Mouse (Mus musculus): ENCODE measurements around the gene Irf8. TPM values are rescaled to one million over a fixed set of nuclear protein-coding genes. Genes with fewer than 3 reads are reported as not detected.

The Irf8 gene
- polyA plus RNA-seq, 1 experiment from 2014 or later = 25.4 TPM

- no peak overlapping the region for H3K4me2 ChIP-seq (ENCODE audit: low read depth, low read length)
- peaks cover 36% of the 10 kb centered on the region for H3K4me1 ChIP-seq (ENCODE audit: control insufficient read depth, insufficient read depth, low read length)
- no peaks in the 10 kb centered on the region for H3K27me3 ChIP-seq (ENCODE audit: control insufficient read depth, insufficient read depth, low read length)
- 89% methylated on average over 15 of the region's 15 CpGs for WGBS
- ATAC-seq (ENCODE audit: insufficient read depth, low FRiP score) = no peak
- no peak overlapping the region for H3K4me3 ChIP-seq (replicated peaks; ENCODE audit: low read length)
- H3K9me3 ChIP-seq (replicated peaks; ENCODE audit: control insufficient read depth, low read length) = no peaks in the 10 kb centered on the region
- no peak overlapping the region for H3K9ac ChIP-seq (ENCODE audit: low read length)
- H3K36me3 ChIP-seq (ENCODE audit: control insufficient read depth, insufficient read depth, low read length) = no peaks in the 10 kb centered on the region
- no peak overlapping the region for H3K27ac ChIP-seq (ENCODE audit: low read length)
Measured at GRCm38 (mm10) chr8:120741815-120742530, 5.8 kb downstream of the Irf8 start.

GRCm38 (mm10) chr8:120743149-120743897, 7.2 kb downstream of the Irf8 start:
- no peak overlapping the region for H3K4me3 ChIP-seq (replicated peaks; ENCODE audit: low read length)
- peaks cover 31% of the 10 kb centered on the region for H3K4me1 ChIP-seq (ENCODE audit: control insufficient read depth, insufficient read depth, low read length)
- WGBS = 33% methylated on average over 12 of the region's 12 CpGs
- H3K27me3 ChIP-seq (ENCODE audit: control insufficient read depth, insufficient read depth, low read length) = no peaks in the 10 kb centered on the region
- peak overlapping the region; percentile 92 for H3K27ac ChIP-seq (ENCODE audit: low read length)
- H3K9ac ChIP-seq (ENCODE audit: low read length) = peak overlapping the region; percentile 56
- H3K4me2 ChIP-seq (ENCODE audit: low read depth, low read length) = no peak overlapping the region
- H3K36me3 ChIP-seq (ENCODE audit: control insufficient read depth, insufficient read depth, low read length) = no peaks in the 10 kb centered on the region
- H3K9me3 ChIP-seq (replicated peaks; ENCODE audit: control insufficient read depth, low read length) = no peaks in the 10 kb centered on the region
- ATAC-seq (ENCODE audit: insufficient read depth, low FRiP score) = peak; percentile 61; the same call in 1 of the 2 replicates

- H3K9me3 ChIP-seq (replicated peaks; ENCODE audit: control insufficient read depth, low read length) = no peaks in the 10 kb centered on the region
- peaks cover 31% of the 10 kb centered on the region for H3K4me1 ChIP-seq (ENCODE audit: control insufficient read depth, insufficient read depth, low read length)
- H3K27ac ChIP-seq (ENCODE audit: low read length) = peak overlapping the region; percentile 92
- no peaks in the 10 kb centered on the region for H3K36me3 ChIP-seq (ENCODE audit: control insufficient read depth, insufficient read depth, low read length)
- 29% methylated on average over 4 of the region's 4 CpGs for WGBS
- H3K27me3 ChIP-seq (ENCODE audit: control insufficient read depth, insufficient read depth, low read length) = no peaks in the 10 kb centered on the region
- ATAC-seq (ENCODE audit: insufficient read depth, low FRiP score) = peak; percentile 63; the same call in 1 of the 2 replicates
- H3K4me3 ChIP-seq (replicated peaks; ENCODE audit: low read length) = no peak overlapping the region
- no peak overlapping the region for H3K4me2 ChIP-seq (ENCODE audit: low read depth, low read length)
- H3K9ac ChIP-seq (ENCODE audit: low read length) = peak overlapping the region; percentile 56
Measured at GRCm38 (mm10) chr8:120743898-120744290, 7.7 kb downstream of the Irf8 start.

- ATAC-seq (ENCODE audit: insufficient read depth, low FRiP score) = no peak
- peak overlapping the region; percentile 56; the same call in 1 of the 2 replicates for H3K9ac ChIP-seq (ENCODE audit: low read length)
- 49% methylated on average over 5 of the region's 5 CpGs for WGBS
- no peak overlapping the region for H3K4me2 ChIP-seq (ENCODE audit: low read depth, low read length)
- no peak overlapping the region for H3K4me3 ChIP-seq (replicated peaks; ENCODE audit: low read length)
- no peaks in the 10 kb centered on the region for H3K36me3 ChIP-seq (ENCODE audit: control insufficient read depth, insufficient read depth, low read length)
- no peaks in the 10 kb centered on the region for H3K9me3 ChIP-seq (replicated peaks; ENCODE audit: control insufficient read depth, low read length)
- H3K4me1 ChIP-seq (ENCODE audit: control insufficient read depth, insufficient read depth, low read length) = peaks cover 31% of the 10 kb centered on the region
- peak overlapping the region; percentile 92 for H3K27ac ChIP-seq (ENCODE audit: low read length)
- H3K27me3 ChIP-seq (ENCODE audit: control insufficient read depth, insufficient read depth, low read length) = no peaks in the 10 kb centered on the region
Measured at GRCm38 (mm10) chr8:120744448-120744847, 8.3 kb downstream of the Irf8 start.

GRCm38 (mm10) chr8:120745226-120745625, 9.1 kb downstream of the Irf8 start:
- Histone ChIP-seq H3K4me2 (ENCODE audit: low read depth, low read length) (no peak overlapping the region), H3K27me3 (ENCODE audit: control insufficient read depth, insufficient read depth, low read length) (no peaks in the 10 kb centered on the region), H3K9me3 (replicated peaks; ENCODE audit: control insufficient read depth, low read length) (no peaks in the 10 kb centered on the region), H3K4me3 (replicated peaks; ENCODE audit: low read length) (no peak overlapping the region), H3K36me3 (ENCODE audit: control insufficient read depth, insufficient read depth, low read length) (no peaks in the 10 kb centered on the region), H3K9ac (ENCODE audit: low read length) (no peak overlapping the region), H3K27ac (ENCODE audit: low read length) (no peak overlapping the region), H3K4me1 (ENCODE audit: control insufficient read depth, insufficient read depth, low read length) (peaks cover 31% of the 10 kb centered on the region)
- WGBS = 69% methylated on average over 7 of the region's 7 CpGs
- ATAC-seq (ENCODE audit: insufficient read depth, low FRiP score) = no peak

- Histone ChIP-seq H3K36me3 (ENCODE audit: control insufficient read depth, insufficient read depth, low read length) (no peaks in the 10 kb centered on the region), H3K4me2 (ENCODE audit: low read depth, low read length) (no peak overlapping the region), H3K9ac (ENCODE audit: low read length) (no peak overlapping the region), H3K4me3 (replicated peaks; ENCODE audit: low read length) (no peak overlapping the region), H3K9me3 (replicated peaks; ENCODE audit: control insufficient read depth, low read length) (no peaks in the 10 kb centered on the region), H3K27me3 (ENCODE audit: control insufficient read depth, insufficient read depth, low read length) (no peaks in the 10 kb centered on the region), H3K4me1 (ENCODE audit: control insufficient read depth, insufficient read depth, low read length) (peaks cover 33% of the 10 kb centered on the region), H3K27ac (ENCODE audit: low read length) (peak overlapping the region; percentile 17; the same call in 1 of the 2 replicates)
- WGBS = 76% methylated on average over 18 of the region's 18 CpGs
- ATAC-seq (ENCODE audit: insufficient read depth, low FRiP score) = no peak
Measured at GRCm38 (mm10) chr8:120746007-120746701, 10.0 kb downstream of the Irf8 start.

- no peaks in the 10 kb centered on the region for H3K27me3 ChIP-seq (ENCODE audit: control insufficient read depth, insufficient read depth, low read length)
- WGBS = 83% methylated on average over 7 of the region's 7 CpGs
Measured at GRCm38 (mm10) chr8:120747286-120747685, 11.1 kb downstream of the Irf8 start.

GRCm38 (mm10) chr8:120750616-120751015, 14.5 kb downstream of the Irf8 start:
- H3K36me3 ChIP-seq (ENCODE audit: control insufficient read depth, insufficient read depth, low read length) = no peaks in the 10 kb centered on the region
- no peak overlapping the region for H3K4me3 ChIP-seq (replicated peaks; ENCODE audit: low read length)
- peaks cover 19% of the 10 kb centered on the region for H3K4me1 ChIP-seq (ENCODE audit: control insufficient read depth, insufficient read depth, low read length)
- no peak for ATAC-seq (ENCODE audit: insufficient read depth, low FRiP score)
- H3K9me3 ChIP-seq (replicated peaks; ENCODE audit: control insufficient read depth, low read length) = no peaks in the 10 kb centered on the region
- no peaks in the 10 kb centered on the region for H3K27me3 ChIP-seq (ENCODE audit: control insufficient read depth, insufficient read depth, low read length)
- H3K4me2 ChIP-seq (ENCODE audit: low read depth, low read length) = no peak overlapping the region
- 73% methylated on average over 9 of the region's 9 CpGs for WGBS
- no peak overlapping the region for H3K27ac ChIP-seq (ENCODE audit: low read length)
- H3K9ac ChIP-seq (ENCODE audit: low read length) = 0 out of 2 replicates have a peak overlapping the region, but pooled peaks have one; percentile 46

More at GRCm38 (mm10) chr8:120747286-120747685, 11.1 kb downstream of the Irf8 start:
- H3K36me3 ChIP-seq (ENCODE audit: control insufficient read depth, insufficient read depth, low read length) = no peaks in the 10 kb centered on the region
- no peak for ATAC-seq (ENCODE audit: insufficient read depth, low FRiP score)
- H3K27ac ChIP-seq (ENCODE audit: low read length) = no peak overlapping the region
- H3K4me3 ChIP-seq (replicated peaks; ENCODE audit: low read length) = no peak overlapping the region
- H3K9me3 ChIP-seq (replicated peaks; ENCODE audit: control insufficient read depth, low read length) = no peaks in the 10 kb centered on the region
- H3K4me2 ChIP-seq (ENCODE audit: low read depth, low read length) = no peak overlapping the region
- H3K9ac ChIP-seq (ENCODE audit: low read length) = no peak overlapping the region
- H3K4me1 ChIP-seq (ENCODE audit: control insufficient read depth, insufficient read depth, low read length) = peaks cover 42% of the 10 kb centered on the region

Measured in stomach, embryonic 16.5 days (tissue).